Mouse (Mus musculus) hindlimb bud, embryonic 11.5 days (tissue): ENCODE measurements around the gene Ddx4.

Experiments used
- DNase-seq: peaks from one replicate; pipeline ENCODE4 v3.0.0-alpha.2; 2012; ENCODE audit warnings: low read depth, low spot score; ENCODE audit errors: extremely low spot score

The Ddx4 gene

DNA sequence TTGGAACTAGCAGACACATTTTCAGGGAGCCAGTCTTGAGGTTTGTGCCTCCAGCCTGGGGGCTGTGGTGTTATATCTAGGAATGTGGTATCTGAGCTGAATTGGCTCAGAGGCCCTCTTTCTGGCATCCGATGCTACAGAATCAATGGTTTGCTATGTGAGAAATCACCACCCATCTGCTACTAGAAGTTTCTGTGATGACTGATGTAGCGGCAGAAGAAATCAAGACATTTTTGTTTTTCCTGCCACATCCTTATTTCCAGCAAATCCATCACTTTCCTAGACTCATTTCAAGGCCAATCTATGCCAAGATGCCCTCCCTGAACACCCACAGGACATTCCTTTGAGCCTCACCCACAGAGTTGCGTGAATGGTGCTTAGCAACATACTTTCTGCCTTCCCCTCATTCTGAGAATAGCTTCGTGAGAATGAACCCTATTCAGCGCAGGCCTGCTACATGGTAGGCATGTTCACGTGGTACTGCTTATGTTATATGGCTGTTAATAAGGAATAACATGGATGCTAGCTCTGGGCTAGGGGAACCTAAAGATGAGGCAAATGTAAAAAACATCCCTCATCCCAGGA is 91.6 kb downstream of the Ddx4 start:
- no peak for DNase-seq

DNA sequence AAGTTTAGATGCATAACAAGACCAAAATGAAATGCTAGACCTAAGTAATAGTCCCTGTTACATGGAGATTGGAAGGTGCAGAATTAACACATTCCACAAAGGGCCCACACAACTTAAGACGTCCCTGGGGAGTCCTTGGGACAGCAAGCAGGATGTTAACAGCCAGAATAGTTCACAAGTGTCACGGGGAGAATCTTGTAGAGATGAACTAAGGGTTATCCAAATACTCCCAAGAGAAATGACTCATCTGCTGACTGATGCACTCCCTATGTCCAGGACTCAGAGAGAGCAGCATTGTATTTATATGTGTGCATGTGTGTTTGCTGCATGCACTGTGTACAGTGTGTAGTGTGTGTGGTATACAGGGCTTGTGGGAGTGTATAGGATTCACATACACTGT is 95.8 kb downstream of the Ddx4 start:
- no peak for DNase-seq

DNA sequence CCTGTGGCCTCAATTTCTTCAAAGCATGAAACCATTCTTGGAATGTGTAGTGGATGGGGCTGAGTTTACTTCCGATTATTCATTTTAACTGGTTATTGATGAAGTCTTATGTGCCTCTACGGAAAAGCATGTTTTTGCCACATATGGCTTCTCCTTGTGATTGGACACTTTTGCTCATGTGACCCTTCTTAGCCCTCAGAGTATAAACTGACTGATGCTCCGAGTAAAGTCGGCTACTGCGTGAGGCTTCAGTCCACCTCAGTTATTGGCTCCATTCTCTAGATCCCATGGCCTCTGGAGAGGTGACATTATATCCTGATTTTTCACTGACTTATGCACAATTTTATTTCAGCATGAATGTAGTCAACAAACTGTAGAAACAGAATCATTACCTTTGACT is 99.0 kb downstream of the Ddx4 start:
- DNase-seq, result no peak

DNA sequence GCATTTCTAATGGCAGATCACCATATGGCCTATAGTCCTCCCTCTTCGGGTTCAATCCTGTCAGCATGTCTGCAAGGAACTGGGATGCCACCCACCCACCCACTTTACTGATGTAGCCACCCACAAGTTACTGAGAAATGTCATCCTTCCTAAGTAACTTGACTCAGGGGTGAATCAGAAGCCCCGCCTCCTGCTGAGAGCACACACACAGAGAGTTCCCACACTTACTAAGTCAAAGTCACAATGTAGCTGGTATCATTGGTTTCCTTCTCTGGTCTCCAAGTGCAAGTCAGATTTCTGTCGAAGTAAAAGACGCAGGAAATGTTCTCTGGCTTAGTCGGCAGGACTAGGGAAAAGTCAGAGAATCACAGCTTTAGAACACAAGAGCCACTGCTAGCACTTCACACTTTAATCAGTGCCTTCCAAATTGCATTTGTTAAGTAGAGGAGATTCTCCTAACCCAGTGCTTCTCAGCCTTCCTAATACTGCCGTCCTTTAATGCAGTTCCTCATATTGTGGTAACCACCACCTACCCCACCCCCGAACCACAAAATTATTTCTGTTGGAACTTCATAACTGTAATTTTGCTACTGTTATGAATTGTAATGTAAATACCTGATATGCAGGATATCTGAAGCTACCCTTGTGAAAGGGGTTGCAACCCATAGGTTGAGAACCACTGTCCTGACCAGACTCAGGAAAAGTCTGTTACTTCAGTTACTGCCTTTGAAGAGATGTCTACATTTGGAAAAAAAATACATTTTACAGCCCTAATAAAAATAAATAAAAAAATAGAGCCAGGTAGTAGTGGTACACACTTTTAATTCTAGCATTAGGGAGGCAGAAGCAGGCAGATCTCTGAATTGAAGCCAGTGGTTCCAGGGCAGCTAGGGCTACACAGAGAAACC is 100.4 kb downstream of the Ddx4 start:
- DNase-seq, result no peak
